Mouse (Mus musculus) CH12.LX (cell line): ENCODE results near the gene Ttll11. TPM values are rescaled to one million over a fixed set of nuclear protein-coding genes. Genes with fewer than 3 reads are reported as not detected.

Experiments
- DNase-seq: peaks from one replicate; pipeline ENCODE4 v3.0.0-alpha.2; 2013; ENCODE audit errors: extremely low read depth
- H3K27ac ChIP-seq: 2 replicates; pipeline ENCODE4 v1.5.1; 2012; ENCODE audit warnings: low read depth, mild to moderate bottlenecking, control low read depth, moderate library complexity; ENCODE audit not compliant: insufficient read depth
- H3K27me3 ChIP-seq: replicated peaks from 2 replicates; pipeline ENCODE3; 2012; ENCODE audit warnings: inconsistent platforms
- H3K36me3 ChIP-seq, 2 experiments: replicated peaks in 1 of 2; 2 replicates each; pipeline versions ENCODE3 to v1.6.1; 2012; ENCODE audit warnings: inconsistent platforms in 1 of 2, low read length in 1 of 2, mild to moderate bottlenecking in 1 of 2, mixed read lengths in 1 of 2, moderate library complexity in 1 of 2; ENCODE audit not compliant: control insufficient read depth in 1 of 2, insufficient read depth in 1 of 2
- H3K4me1 ChIP-seq, 2 experiments: 2 replicates each; pipeline ENCODE4 v1.6.1; 2012; ENCODE audit warnings: inconsistent platforms in 1 of 2, moderate library complexity in 1 of 2; ENCODE audit not compliant: insufficient read depth in 2 of 2, control insufficient read depth in 1 of 2
- H3K4me2 ChIP-seq: 2 replicates; pipeline ENCODE4 v1.6.1; 2012; ENCODE audit warnings: low read depth, mild to moderate bottlenecking, control low read depth; ENCODE audit not compliant: poor library complexity, insufficient read depth, severe bottlenecking
- H3K4me3 ChIP-seq, 3 experiments: fragments of 150-350 bp in 1 of 3; sonication (generic) in 1 of 3; replicated peaks in 1 of 3; 2 replicates each; pipeline versions ENCODE3 to v1.5.1; 2011 to 2012; ENCODE audit warnings: low read depth in 2 of 3, low read length in 2 of 3, mild to moderate bottlenecking in 2 of 3, moderate library complexity in 2 of 3, control low read depth in 1 of 3, improper control_type of control experiment in 1 of 3, inconsistent platforms in 1 of 3, mixed read lengths in 1 of 3; ENCODE audit not compliant: poor library complexity in 1 of 3
- H3K79me2 ChIP-seq: replicated peaks from 2 replicates; pipeline ENCODE4 v1.6.1; 2012; ENCODE audit warnings: mild to moderate bottlenecking, moderate library complexity; ENCODE audit not compliant: control insufficient read depth, poor library complexity, insufficient read depth, severe bottlenecking; ENCODE audit errors: extremely low read depth
- H3K9ac ChIP-seq: 2 replicates; pipeline ENCODE4 v1.6.1; 2012; ENCODE audit warnings: low read depth, mild to moderate bottlenecking, control low read depth, moderate library complexity; ENCODE audit not compliant: insufficient read depth
- H3K9me3 ChIP-seq: replicated peaks from 2 replicates; pipeline ENCODE3; 2012; ENCODE audit warnings: low read length, inconsistent platforms, mixed read lengths
- CHD2 ChIP-seq: IDR thresholded peaks from 2 replicates; pipeline ENCODE4 v1.6.1; 2011; ENCODE audit warnings: low read length, improper control_type of control experiment
- CTCF ChIP-seq, 2 experiments: IDR thresholded peaks in 1 of 2; conservative IDR thresholded peaks in 1 of 2; 2 replicates each; pipeline ENCODE4 v1.5.1; 2011 to 2012; ENCODE audit warnings: low read depth in 2 of 2, low read length in 2 of 2, improper control_type of control experiment in 1 of 2, inconsistent platforms in 1 of 2, mild to moderate bottlenecking in 1 of 2, moderate library complexity in 1 of 2
- E2F4 ChIP-seq: IDR thresholded peaks from 2 replicates; pipeline ENCODE4 v1.6.1; 2011; ENCODE audit warnings: low read depth, low read length, improper control_type of control experiment; ENCODE audit not compliant: insufficient replicate concordance
- ELF1 ChIP-seq: IDR thresholded peaks from 2 replicates; pipeline ENCODE4 v1.6.1; 2014; ENCODE audit warnings: low read depth, mild to moderate bottlenecking, inconsistent platforms, low read length, improper control_type of control experiment
- EP300 ChIP-seq: IDR thresholded peaks from 2 replicates; pipeline ENCODE4 v1.6.1; 2011; ENCODE audit warnings: low read length, improper control_type of control experiment
- ETS1 ChIP-seq: conservative IDR thresholded peaks from 2 replicates; pipeline ENCODE4 v1.6.1; 2012; ENCODE audit warnings: low read depth, mild to moderate bottlenecking, inconsistent platforms, low read length, improper control_type of control experiment, moderate library complexity
- JUND ChIP-seq: conservative IDR thresholded peaks from 2 replicates; pipeline ENCODE4 v1.6.1; 2011; ENCODE audit warnings: low read depth, low read length, improper control_type of control experiment
- KAT2A ChIP-seq: IDR thresholded peaks from 2 replicates; pipeline ENCODE4 v1.6.1; 2012; ENCODE audit warnings: low read length, improper control_type of control experiment, inconsistent platforms; ENCODE audit not compliant: insufficient replicate concordance
- MAFK ChIP-seq: IDR thresholded peaks from 2 replicates; pipeline ENCODE4 v1.6.1; 2011; ENCODE audit warnings: low read length, improper control_type of control experiment; ENCODE audit not compliant: insufficient replicate concordance
- MAX ChIP-seq: IDR thresholded peaks from 2 replicates; pipeline ENCODE4 v1.6.1; 2011; ENCODE audit warnings: low read length, improper control_type of control experiment
- MEF2A ChIP-seq: IDR thresholded peaks from 2 replicates; pipeline ENCODE4 v1.6.1; 2014; ENCODE audit warnings: low read depth, mild to moderate bottlenecking, inconsistent platforms, low read length, improper control_type of control experiment, borderline replicate concordance
- MXI1 ChIP-seq: IDR thresholded peaks from 2 replicates; pipeline ENCODE4 v1.6.1; 2011; ENCODE audit warnings: mild to moderate bottlenecking, low read depth, low read length, improper control_type of control experiment
- MYC ChIP-seq: IDR thresholded peaks from 2 replicates; pipeline ENCODE4 v1.6.1; 2011; ENCODE audit warnings: low read depth, mild to moderate bottlenecking, improper control_type of control experiment, low read length
- NELFE ChIP-seq: IDR thresholded peaks from 2 replicates; pipeline ENCODE4 v1.6.1; 2011; ENCODE audit warnings: low read depth, low read length, improper control_type of control experiment
- POLR2A ChIP-seq: IDR thresholded peaks from 2 replicates; pipeline ENCODE4 v1.6.1; 2011; ENCODE audit warnings: low read depth, mild to moderate bottlenecking, improper control_type of control experiment, low read length
- POLR2AphosphoS2 ChIP-seq: IDR thresholded peaks from 2 replicates; pipeline ENCODE4 v1.6.1; 2011; ENCODE audit warnings: low read depth, low read length, improper control_type of control experiment
- RAD21 ChIP-seq: IDR thresholded peaks from 2 replicates; pipeline ENCODE4 v1.6.1; 2011; ENCODE audit warnings: low read depth, mild to moderate bottlenecking, low read length, improper control_type of control experiment, moderate library complexity
- RCOR1 ChIP-seq: conservative IDR thresholded peaks from 2 replicates; pipeline ENCODE4 v1.6.1; 2012; ENCODE audit warnings: low read depth, mild to moderate bottlenecking, inconsistent platforms, low read length, improper control_type of control experiment
- SIN3A ChIP-seq: IDR thresholded peaks from 2 replicates; pipeline ENCODE4 v1.6.1; 2012; ENCODE audit warnings: low read length, improper control_type of control experiment, inconsistent platforms
- SMC3 ChIP-seq: IDR thresholded peaks from 2 replicates; pipeline ENCODE4 v1.6.1; 2011; ENCODE audit warnings: low read depth, low read length, improper control_type of control experiment
- TBP ChIP-seq: conservative IDR thresholded peaks from 2 replicates; pipeline ENCODE4 v1.6.1; 2011; ENCODE audit warnings: low read depth, low read length, improper control_type of control experiment
- TCF12 ChIP-seq: IDR thresholded peaks from 2 replicates; pipeline ENCODE4 v1.6.1; 2014; ENCODE audit warnings: low read depth, mild to moderate bottlenecking, inconsistent platforms, low read length, improper control_type of control experiment
- UBTF ChIP-seq: IDR thresholded peaks from 2 replicates; pipeline ENCODE4 v1.6.1; 2012; ENCODE audit warnings: low read depth, mild to moderate bottlenecking, inconsistent platforms, low read length, improper control_type of control experiment, moderate library complexity
- USF1 ChIP-seq: IDR thresholded peaks from 2 replicates; pipeline ENCODE4 v1.6.1; 2014; ENCODE audit warnings: low read depth, mild to moderate bottlenecking, inconsistent platforms, low read length, improper control_type of control experiment
- USF2 ChIP-seq: conservative IDR thresholded peaks from 2 replicates; pipeline ENCODE4 v1.6.1; 2011; ENCODE audit warnings: low read depth, low read length, improper control_type of control experiment
- ZMIZ1 ChIP-seq: IDR thresholded peaks from 2 replicates; pipeline ENCODE4 v1.6.1; 2012; ENCODE audit warnings: low read depth, mild to moderate bottlenecking, inconsistent platforms, low read length, improper control_type of control experiment
- ZNF384 ChIP-seq: IDR thresholded peaks from 2 replicates; pipeline ENCODE4 v1.6.1; 2012; ENCODE audit warnings: low read depth, low read length, improper control_type of control experiment, inconsistent platforms
- dilution Hi-C: fragments of 300-500 bp; cut with MboI; formaldehyde crosslinking; loops from 2 replicates; pipeline ENCODE4 v1.14.3; 2020; ENCODE audit warnings: low sequenced_read_pairs; ENCODE audit not compliant: extremely low pct_unique_long_range_greater_than_20kb, extremely low pct_ligation_motif_present
- in situ Hi-C: fragments of 300-500 bp; cut with MboI; formaldehyde crosslinking; loops from 3 replicates; pipeline ENCODE4 v1.14.3; 2019; ENCODE audit warnings: low sequenced_read_pairs, low pct_ligation_motif_present, low pct_unique_long_range_greater_than_20kb, mixed read lengths
- polyA plus RNA-seq: library from polyadenylated mRNA; unstranded; fragments of >175 nt; gene quantifications from 2 replicates; pipeline ENCODE4 v1.2.1, GENCODE M21; 2012; ENCODE audit warnings: low read depth; ENCODE audit not compliant: insufficient read length
- total RNA-seq, 2 experiments: library from RNA; depleted of rRNA; stranded (reverse); fragments of 300-350 nt in 1 of 2; fragments of >200 nt in 1 of 2; gene quantifications; 2 replicates each; pipeline ENCODE4 v1.2.3; 2012 to 2014

Ttll11 gene
- total and polyA plus RNA-seq, 3 experiments: 0.04 to 0.31 (median 0.11) TPM

DNA sequence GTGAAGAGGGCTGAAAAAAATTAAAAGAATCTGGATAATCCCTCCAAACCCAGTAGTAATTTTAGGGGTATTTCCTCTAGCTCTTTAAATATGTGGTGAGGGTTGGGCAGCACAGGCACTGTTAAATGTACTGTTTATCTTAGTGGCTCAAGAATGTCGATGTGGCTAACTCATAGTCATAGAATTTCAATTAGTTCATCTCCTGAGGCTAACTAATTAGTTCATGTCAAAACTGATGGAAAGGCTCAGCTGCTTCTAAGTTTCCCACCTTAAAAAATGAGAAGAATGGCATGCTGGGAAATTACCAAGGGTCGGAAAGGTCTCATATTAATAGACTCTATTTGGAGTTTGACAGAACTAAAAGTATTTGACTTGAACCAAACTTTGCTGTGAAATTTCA is 89.9 kb downstream of the Ttll11 start (continued):
- no peak for TF ChIP-seq TBP
- TF ChIP-seq ZNF384: no peak
- TF ChIP-seq, all 38 proteins: peak for 0

DNA sequence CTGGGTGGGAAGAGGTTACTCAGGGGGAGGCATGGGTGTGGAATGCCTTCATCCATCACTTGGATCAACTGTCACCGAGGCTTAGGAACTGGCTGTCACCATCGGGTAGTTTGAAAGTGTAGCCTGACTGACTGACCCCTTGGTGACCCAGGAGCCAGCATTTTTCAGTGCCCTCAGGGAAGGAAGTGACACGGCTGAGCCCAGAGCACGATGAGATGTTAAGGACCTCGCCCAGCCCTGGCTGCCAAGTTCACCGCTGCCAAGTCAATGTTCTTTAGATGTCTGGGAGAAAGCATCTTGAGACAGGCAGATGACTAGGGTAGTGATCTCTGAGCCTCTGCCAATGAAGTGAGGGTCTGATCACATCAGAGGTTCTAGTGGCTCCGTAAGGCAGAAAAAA is 95.4 kb downstream of the Ttll11 start:
- peaks cover 2% of the 10 kb centered on the region for H3K9me3 ChIP-seq
- dilution Hi-C loops (no loop called here), in situ Hi-C loops (no loop called here)

DNA sequence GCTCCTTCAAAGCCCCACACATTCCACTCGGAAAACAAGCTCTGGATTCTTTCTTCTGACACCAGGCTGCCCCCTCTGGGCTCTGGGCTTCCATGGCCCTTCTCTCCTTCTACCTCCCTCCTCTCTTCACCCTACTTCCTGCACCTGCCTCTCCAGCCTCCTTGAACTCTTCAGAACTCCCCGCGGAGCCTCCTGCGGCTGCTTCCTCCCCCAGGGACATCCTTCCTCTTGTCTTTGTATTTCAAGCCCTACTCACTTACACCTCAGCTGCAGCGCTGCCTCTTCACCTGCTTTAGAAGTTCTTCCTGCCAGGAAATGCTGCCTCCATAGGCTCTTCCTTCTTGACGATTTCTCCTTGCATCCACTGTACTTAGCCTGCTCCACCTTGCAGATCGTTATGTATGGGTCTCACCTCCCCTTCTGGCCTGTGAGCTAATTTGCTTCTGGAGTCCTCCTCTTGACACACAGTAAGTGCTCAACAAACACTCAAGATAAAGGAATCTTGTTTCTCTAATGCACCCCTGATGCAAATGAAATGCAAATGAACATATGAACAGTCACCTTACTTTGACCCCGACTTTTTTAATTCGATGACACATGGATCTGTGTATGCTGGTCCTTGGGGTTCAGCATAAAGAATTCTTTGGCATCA is 97.3 kb downstream of the Ttll11 start:
- Histone ChIP-seq H3K27me3 (peaks cover 2% of the 10 kb centered on the region), H3K9me3 (peaks cover 2% of the 10 kb centered on the region), H3K9ac (no peak overlapping the region), H3K27ac (no peak overlapping the region), H3K4me1 (peaks cover 0 to 6% of the 10 kb centered on the region in 2 experiments; a peak in 2 of 4 replicates), H3K4me3 (no peak overlapping the region), H3K79me2 (no peaks in the 10 kb centered on the region), H3K36me3 (no peaks in the 10 kb centered on the region), H3K4me2 (no peak overlapping the region)
- DNase-seq: no peak
- dilution Hi-C loops (no loop called here), in situ Hi-C loops (no loop called here)
- no peak for TF ChIP-seq ZMIZ1
- TF ChIP-seq POLR2AphosphoS2: no peak
- no peak for TF ChIP-seq KAT2A
- no peak for TF ChIP-seq SIN3A
- TF ChIP-seq RAD21: no peak
- TF ChIP-seq E2F4: no peak
- no peak for TF ChIP-seq MAX
- no peak for TF ChIP-seq MXI1
- no peak for TF ChIP-seq RCOR1
- no peak for TF ChIP-seq TCF12
- no peak for TF ChIP-seq JUND
- TF ChIP-seq NELFE: no peak
- TF ChIP-seq CTCF (conservative IDR thresholded peaks at IDR 0.05 in 1 of 2, IDR thresholded peaks at IDR 0.05 in 1 of 2; ENCODE audit: low read depth in 2 of 2, low read length in 2 of 2): no peak
- TF ChIP-seq USF1: no peak
- TF ChIP-seq EP300: no peak
- no peak for TF ChIP-seq USF2
- TF ChIP-seq MYC: no peak
- no peak for TF ChIP-seq ETS1
- no peak for TF ChIP-seq MAFK
- TF ChIP-seq ZNF384: no peak

More for the DNA sequence above, 95.4 kb downstream of the Ttll11 start:
- Histone ChIP-seq H3K27me3 (peaks cover 2% of the 10 kb centered on the region), H3K27ac (no peak overlapping the region), H3K4me3 (no peak overlapping the region), H3K9ac (no peak overlapping the region), H3K79me2 (no peaks in the 10 kb centered on the region), H3K36me3 (no peaks in the 10 kb centered on the region), H3K4me2 (no peak overlapping the region), H3K4me1 (peaks cover 0 to 6% of the 10 kb centered on the region in 2 experiments; a peak in 2 of 4 replicates)
- TF ChIP-seq TCF12: no peak
- TF ChIP-seq ELF1: no peak
- no peak for TF ChIP-seq ZMIZ1
- TF ChIP-seq CHD2: no peak
- TF ChIP-seq SMC3: no peak
- no peak for TF ChIP-seq ETS1
- TF ChIP-seq EP300: no peak
- TF ChIP-seq MAX: no peak
- no peak for TF ChIP-seq POLR2A
- no peak for TF ChIP-seq UBTF
- no peak for TF ChIP-seq CTCF (conservative IDR thresholded peaks at IDR 0.05 in 1 of 2, IDR thresholded peaks at IDR 0.05 in 1 of 2; ENCODE audit: low read depth in 2 of 2, low read length in 2 of 2)
- TF ChIP-seq SIN3A: no peak
- no peak for TF ChIP-seq NELFE
- no peak for TF ChIP-seq MEF2A
- no peak for DNase-seq
